In genomic region chr1:187216620-187217410, GRCm38 (mm10) we compare ENCODE assay signal across 1 mouse cellular context.
TF ChIP-seq lines count a peak whose summit lies in the region.

No protein-coding gene starts in this region.

TF ChIP-seq in CH12.LX, 34 proteins besides CTCF, POLR2A, EP300 and RAD21 (continued from another document):
- TF ChIP-seq NRF1 (IDR thresholded peaks at IDR 0.05; ENCODE audit: low read depth, low read length) (no peak), ZNF384 (IDR thresholded peaks at IDR 0.05; ENCODE audit: low read depth, low read length) (no peak), MXI1 (IDR thresholded peaks at IDR 0.05; ENCODE audit: low read depth, low read length) (no peak), RCOR1 (conservative IDR thresholded peaks at IDR 0.05; ENCODE audit: low read depth, low read length) (no peak), BHLHE40 (IDR thresholded peaks at IDR 0.05; ENCODE audit: low read depth, low read length) (no peak), SIN3A (IDR thresholded peaks at IDR 0.05; ENCODE audit: low read length) (no peak), PAX5 (IDR thresholded peaks at IDR 0.05; ENCODE audit: low read length) (no peak), JUND (conservative IDR thresholded peaks at IDR 0.05; ENCODE audit: low read depth, low read length) (peak; percentile 55; the same call in 1 of the 2 replicates), CHD1 (IDR thresholded peaks at IDR 0.05; ENCODE audit: low read depth, low read length) (no peak), E2F4 (IDR thresholded peaks at IDR 0.05; ENCODE audit: insufficient replicate concordance, low read depth, low read length) (no peak)
TF ChIP-seq in CH12.LX: peak in this region for 4.
